Mouse (Mus musculus) midbrain, embryonic 16.5 days (tissue): ENCODE measurements around the gene H2-K1. TPM values are rescaled to one million over a fixed set of nuclear protein-coding genes. Genes with fewer than 3 reads are reported as not detected.
A peak's percentile ranks its signal among the peaks of the same experiment; 100 is the strongest.
"Not testable (repeated sequence)": the region's sequence is repeated elsewhere in the genome, so short reads cannot be mapped to it uniquely, and the experiment has no call there.

Experiments used
- ATAC-seq: fragments of 200-750 bp; cut with Nextera tagmentation; 2 replicates; pipeline ENCODE4 v1.8.0; 2017; ENCODE audit warnings: moderate TSS enrichment
- H3K27ac ChIP-seq: fragments of 300-500 bp; sonication (generic); 2 replicates; pipeline ENCODE4 v1.5.1; 2014; ENCODE audit warnings: mild to moderate bottlenecking, low read length, mixed read lengths
- H3K27me3 ChIP-seq: fragments of 300-500 bp; sonication (generic); 2 replicates; pipeline ENCODE4 v1.6.1; 2014; ENCODE audit warnings: low read depth, low read length, mixed read lengths; ENCODE audit not compliant: control insufficient read depth, insufficient read depth
- H3K36me3 ChIP-seq: fragments of 300-500 bp; sonication (generic); 2 replicates; pipeline ENCODE4 v1.6.1; 2014; ENCODE audit warnings: mild to moderate bottlenecking, low read length, moderate library complexity, mixed read lengths; ENCODE audit not compliant: control insufficient read depth, insufficient read depth
- H3K4me1 ChIP-seq: fragments of 300-500 bp; sonication (generic); 2 replicates; pipeline ENCODE4 v1.6.1; 2014; ENCODE audit warnings: mild to moderate bottlenecking, low read length, mixed read lengths; ENCODE audit not compliant: control insufficient read depth, insufficient read depth
- H3K4me2 ChIP-seq: fragments of 300-500 bp; sonication (generic); 2 replicates; pipeline ENCODE4 v1.6.1; 2014; ENCODE audit warnings: mild to moderate bottlenecking, low read length, mixed read lengths
- H3K4me3 ChIP-seq: fragments of 300-500 bp; sonication (generic); 2 replicates; pipeline ENCODE4 v1.5.1; 2014; ENCODE audit warnings: low read depth, mild to moderate bottlenecking, low read length, moderate library complexity, mixed read lengths
- H3K9ac ChIP-seq: fragments of 300-500 bp; sonication (generic); 2 replicates; pipeline ENCODE4 v1.6.1; 2014; ENCODE audit warnings: low read depth, low read length, mixed read lengths
- H3K9me3 ChIP-seq: fragments of 300-500 bp; sonication (generic); replicated peaks from 2 replicates; pipeline ENCODE4 v1.6.1; 2014; ENCODE audit warnings: mild to moderate bottlenecking, low read length, mixed read lengths; ENCODE audit not compliant: control insufficient read depth, poor library complexity, severe bottlenecking
- WGBS: fragments of 180-500 bp; shearing (Covaris S2); extraction: QIAGEN DNeasy Blood & Tissue Kit; methylation state at CpG from one replicate; pipeline ENCODE4 v1.1.7; 2014; 5-methylcytosine and 5-hydroxymethylcytosine counted together
- polyA plus RNA-seq: library from polyadenylated mRNA; unstranded; fragments of >200 nt; fragmentation: Nextera tagmentation; extraction: Ambion mirVana; gene quantifications from 2 replicates; pipeline ENCODE4 v1.2.1, GENCODE M21; 2015

H2-K1 gene
- polyA plus RNA-seq, 1 experiment from 2014 or later = 13.1 TPM

DNA sequence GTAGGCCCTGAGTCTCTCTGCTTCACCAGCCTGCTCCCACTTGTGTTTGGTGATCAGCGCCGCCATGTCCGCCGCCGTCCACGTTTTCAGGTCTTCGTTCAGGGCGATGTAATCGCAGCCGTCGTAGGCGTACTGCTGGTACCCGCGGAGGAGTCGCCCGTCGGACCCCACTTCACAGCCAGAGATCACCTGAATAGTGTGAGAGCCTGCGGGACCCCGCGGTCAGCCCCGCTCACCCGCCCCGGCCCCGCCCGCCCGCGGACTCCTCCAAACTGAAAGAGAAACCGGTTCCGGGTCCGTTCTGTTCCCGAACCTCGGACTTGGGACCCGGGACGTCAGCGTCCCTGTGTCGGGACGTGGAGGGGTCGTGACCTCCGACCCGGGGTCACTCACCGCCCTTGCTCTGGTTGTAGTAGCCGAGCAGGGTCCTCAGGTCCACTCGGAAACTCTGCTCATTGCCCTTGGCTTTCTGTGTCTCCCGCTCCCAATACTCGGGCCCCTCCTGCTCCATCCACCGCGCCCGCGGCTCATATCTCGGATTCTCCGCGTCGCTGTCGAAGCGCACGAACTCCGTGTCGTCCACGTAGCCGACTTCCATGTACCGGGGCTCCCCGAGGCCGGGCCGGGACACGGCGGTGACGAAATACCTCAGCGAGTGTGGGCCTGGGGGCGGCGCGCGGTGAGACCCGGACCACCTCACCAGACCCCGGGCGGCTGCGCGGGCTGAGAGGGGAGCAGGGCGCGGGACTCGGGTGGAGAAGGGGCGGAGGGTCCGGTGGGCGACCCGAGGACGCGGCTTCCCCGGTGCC is 602 bp downstream of the H2-K1 start:
- peak overlapping the region; percentile 57 for H3K9ac ChIP-seq

GRCm38 (mm10) chr17:33998697-33999096 is 1.4 kb downstream of the H2-K1 start:
- H3K9ac ChIP-seq, H3K4me1 ChIP-seq, H3K36me3 ChIP-seq, H3K4me3 ChIP-seq, H3K4me2 ChIP-seq, ATAC-seq, H3K27ac ChIP-seq, H3K9me3 ChIP-seq: not testable (repeated sequence)
- peaks cover 13% of the 10 kb centered on the region; the same call in 1 of the 2 replicates for H3K27me3 ChIP-seq
- 67% methylated on average over 5 of the region's 5 CpGs for WGBS

More for the DNA sequence above, 602 bp downstream of the H2-K1 start:
- Histone ChIP-seq H3K4me3 (peak overlapping the region; percentile 45), H3K36me3 (no peaks in the 10 kb centered on the region), H3K27ac (no peak overlapping the region), H3K4me2 (peak overlapping the region; percentile 67), H3K9me3 (no peaks in the 10 kb centered on the region), H3K4me1 (peaks cover 4% of the 10 kb centered on the region; the same call in 1 of the 2 replicates), H3K27me3 (peaks cover 13% of the 10 kb centered on the region; the same call in 1 of the 2 replicates)
- WGBS = 1% methylated on average over 72 of the region's 87 CpGs
- ATAC-seq = peak; percentile 21; the same call in 1 of the 2 replicates

- H3K27me3 ChIP-seq = peaks cover 13% of the 10 kb centered on the region; the same call in 1 of the 2 replicates
- not testable (repeated sequence) for H3K9me3 ChIP-seq, H3K4me1 ChIP-seq, H3K4me3 ChIP-seq, H3K9ac ChIP-seq, H3K27ac ChIP-seq, H3K36me3 ChIP-seq, ATAC-seq, H3K4me2 ChIP-seq
- WGBS = 94% methylated on average over 2 of the region's 2 CpGs
These were observed 3.1 kb downstream of the H2-K1 start for GRCm38 (mm10) chr17:33997025-33997424.

- Histone ChIP-seq H3K36me3 (no peaks in the 10 kb centered on the region), H3K4me1 (peaks cover 4% of the 10 kb centered on the region; the same call in 1 of the 2 replicates), H3K27me3 (peaks cover 13% of the 10 kb centered on the region; the same call in 1 of the 2 replicates), H3K4me3 (no peak overlapping the region), H3K27ac (no peak overlapping the region), H3K4me2 (no peak overlapping the region), H3K9ac (no peak overlapping the region), H3K9me3 (no peaks in the 10 kb centered on the region)
- 77% methylated on average over 3 of the region's 3 CpGs for WGBS
- ATAC-seq = no peak
These were observed 4.5 kb downstream of the H2-K1 start for GRCm38 (mm10) chr17:33995651-33996050.

GRCm38 (mm10) chr17:33994959-33995358 is 5.2 kb downstream of the H2-K1 start:
- Histone ChIP-seq H3K4me2 (no peak overlapping the region), H3K27ac (no peak overlapping the region), H3K4me3 (no peak overlapping the region), H3K27me3 (peaks cover 8% of the 10 kb centered on the region; the same call in 1 of the 2 replicates), H3K36me3 (no peaks in the 10 kb centered on the region), H3K9ac (no peak overlapping the region), H3K4me1 (peaks cover 4% of the 10 kb centered on the region; the same call in 1 of the 2 replicates), H3K9me3 (no peaks in the 10 kb centered on the region)
- 94% methylated on average over 8 of the region's 8 CpGs for whole genome bisulfite sequencing
- no peak for ATAC-seq

GRCm38 (mm10) chr17:33991788-33992664 is 8.1 kb downstream of the H2-K1 start:
- H3K9me3 ChIP-seq = no peaks in the 10 kb centered on the region
- no peak overlapping the region for H3K4me2 ChIP-seq
- no peak overlapping the region for H3K9ac ChIP-seq
- no peaks in the 10 kb centered on the region for H3K36me3 ChIP-seq
- no peak overlapping the region for H3K4me3 ChIP-seq
- no peak overlapping the region for H3K27ac ChIP-seq
- 32% methylated on average over 10 of the region's 10 CpGs for WGBS
- ATAC-seq = no peak
- no peaks in the 10 kb centered on the region; the same call in 1 of the 2 replicates for H3K4me1 ChIP-seq
- H3K27me3 ChIP-seq = no peaks in the 10 kb centered on the region; the same call in 1 of the 2 replicates

GRCm38 (mm10) chr17:33982136-33982535 is 18.0 kb downstream of the H2-K1 start:
- peak overlapping the region; percentile 90 for H3K27ac ChIP-seq

GRCm38 (mm10) chr17:33981192-33981909 is 18.8 kb downstream of the H2-K1 start:
- peak overlapping the region; percentile 90 for H3K27ac ChIP-seq
- H3K27me3 ChIP-seq = peaks cover 32% of the 10 kb centered on the region
- ATAC-seq = peak; percentile 97
- H3K4me3 ChIP-seq = peak overlapping the region; percentile 51
- WGBS = under 1% methylated on average over 27 of the region's 27 CpGs
- peak overlapping the region; percentile 64; the same call in 1 of the 2 replicates for H3K9ac ChIP-seq
- not testable (repeated sequence) for H3K9me3 ChIP-seq, H3K36me3 ChIP-seq
- H3K4me1 ChIP-seq = peaks cover 11% of the 10 kb centered on the region; the same call in 1 of the 2 replicates
- H3K4me2 ChIP-seq = peak overlapping the region; percentile 55

More at GRCm38 (mm10) chr17:33982136-33982535, 18.0 kb downstream of the H2-K1 start:
- Histone ChIP-seq H3K4me1 (peaks cover 11% of the 10 kb centered on the region; the same call in 1 of the 2 replicates), H3K4me2 (peak overlapping the region; percentile 55), H3K4me3 (peak overlapping the region; percentile 51), H3K27me3 (peaks cover 28% of the 10 kb centered on the region)
- H3K36me3 ChIP-seq, ATAC-seq, H3K9me3 ChIP-seq, H3K9ac ChIP-seq: not testable (repeated sequence)
- WGBS = 9% methylated on average over 8 of the region's 8 CpGs
